Mouse (Mus musculus) forelimb bud, embryonic 11.5 days (tissue): ENCODE data around the gene Icam2.
"Not testable (repeated sequence)": the region's sequence is repeated elsewhere in the genome, so short reads cannot be mapped to it uniquely, and the experiment has no call there.

Experiments used
- DNase-seq: peaks from one replicate; pipeline ENCODE4 v3.0.0-alpha.2; 2012; ENCODE audit warnings: low read depth, low spot score

Gene Icam2

GRCm38 (mm10) chr11:106387791-106388216, at the start of gene Icam2:
TSS of gene Icam2 (minus strand) at chr11:106388075.
- DNase-seq = no peak

- DNase-seq = no peak
These were observed 49.7 kb upstream of the Icam2 start for GRCm38 (mm10) chr11:106437543-106437942.

- DNase-seq = no peak
These were observed 49.2 kb upstream of the Icam2 start for GRCm38 (mm10) chr11:106437039-106437438.

- DNase-seq = no peak
These were observed 42.5 kb upstream of the Icam2 start for GRCm38 (mm10) chr11:106430392-106430791.

- DNase-seq = no peak
These were observed 41.8 kb upstream of the Icam2 start for GRCm38 (mm10) chr11:106429689-106430088.

GRCm38 (mm10) chr11:106428556-106428955, 40.7 kb upstream of the Icam2 start:
- DNase-seq = no peak

- no peak for DNase-seq
These were observed 40.2 kb upstream of the Icam2 start for GRCm38 (mm10) chr11:106428106-106428505.

GRCm38 (mm10) chr11:106426447-106426846, 38.6 kb upstream of the Icam2 start:
- no peak for DNase-seq

GRCm38 (mm10) chr11:106425201-106425600, 37.3 kb upstream of the Icam2 start:
- DNase-seq = no peak

GRCm38 (mm10) chr11:106419262-106420102, 31.6 kb upstream of the Icam2 start:
- DNase-seq = no peak

- DNase-seq = peak; percentile 91
These were observed 30.8 kb upstream of the Icam2 start for GRCm38 (mm10) chr11:106418622-106419196.

- DNase-seq = no peak
These were observed 30.0 kb upstream of the Icam2 start for GRCm38 (mm10) chr11:106417860-106418259.

GRCm38 (mm10) chr11:106416331-106416730, 28.5 kb upstream of the Icam2 start:
- no peak for DNase-seq

GRCm38 (mm10) chr11:106412641-106413360, 24.9 kb upstream of the Icam2 start:
- no peak for DNase-seq

- DNase-seq = no peak
These were observed 23.3 kb upstream of the Icam2 start for GRCm38 (mm10) chr11:106411157-106411556.

GRCm38 (mm10) chr11:106410507-106410906, 22.6 kb upstream of the Icam2 start:
- DNase-seq = no peak

- no peak for DNase-seq
These were observed 22.1 kb upstream of the Icam2 start for GRCm38 (mm10) chr11:106410011-106410410.

- no peak for DNase-seq
These were observed 10.6 kb upstream of the Icam2 start for GRCm38 (mm10) chr11:106398481-106398880.

GRCm38 (mm10) chr11:106397656-106398055, 9.8 kb upstream of the Icam2 start:
- DNase-seq = no peak

- DNase-seq = not testable (repeated sequence)
These were observed 6.2 kb upstream of the Icam2 start for GRCm38 (mm10) chr11:106394055-106394454.

- DNase-seq = no peak
These were observed 5.4 kb upstream of the Icam2 start for GRCm38 (mm10) chr11:106393331-106393616.

GRCm38 (mm10) chr11:106392597-106393330, 4.9 kb upstream of the Icam2 start:
- no peak for DNase-seq
